Mouse (Mus musculus) erythroblast, embryonic 14.5 days (primary cell): ENCODE results near the gene Lsr.
"Not testable (repeated sequence)": the region's sequence is repeated elsewhere in the genome, so short reads cannot be mapped to it uniquely, and the experiment has no call there.

Source experiments
- GATA1 ChIP-seq: IDR thresholded peaks from 2 replicates; pipeline ENCODE4 v1.6.1; 2012; ENCODE audit warnings: low read length, inconsistent platforms, mixed read lengths
- TAL1 ChIP-seq: IDR thresholded peaks from 3 replicates; pipeline ENCODE4 v1.6.1; 2012; ENCODE audit warnings: low read length, inconsistent platforms, mixed read lengths

- not testable (repeated sequence) for TF ChIP-seq GATA1, TAL1
Observed at GRCm38 (mm10) chr7:30949902-30950301, 23.4 kb downstream of the Lsr start.
